In the genomic region with DNA sequence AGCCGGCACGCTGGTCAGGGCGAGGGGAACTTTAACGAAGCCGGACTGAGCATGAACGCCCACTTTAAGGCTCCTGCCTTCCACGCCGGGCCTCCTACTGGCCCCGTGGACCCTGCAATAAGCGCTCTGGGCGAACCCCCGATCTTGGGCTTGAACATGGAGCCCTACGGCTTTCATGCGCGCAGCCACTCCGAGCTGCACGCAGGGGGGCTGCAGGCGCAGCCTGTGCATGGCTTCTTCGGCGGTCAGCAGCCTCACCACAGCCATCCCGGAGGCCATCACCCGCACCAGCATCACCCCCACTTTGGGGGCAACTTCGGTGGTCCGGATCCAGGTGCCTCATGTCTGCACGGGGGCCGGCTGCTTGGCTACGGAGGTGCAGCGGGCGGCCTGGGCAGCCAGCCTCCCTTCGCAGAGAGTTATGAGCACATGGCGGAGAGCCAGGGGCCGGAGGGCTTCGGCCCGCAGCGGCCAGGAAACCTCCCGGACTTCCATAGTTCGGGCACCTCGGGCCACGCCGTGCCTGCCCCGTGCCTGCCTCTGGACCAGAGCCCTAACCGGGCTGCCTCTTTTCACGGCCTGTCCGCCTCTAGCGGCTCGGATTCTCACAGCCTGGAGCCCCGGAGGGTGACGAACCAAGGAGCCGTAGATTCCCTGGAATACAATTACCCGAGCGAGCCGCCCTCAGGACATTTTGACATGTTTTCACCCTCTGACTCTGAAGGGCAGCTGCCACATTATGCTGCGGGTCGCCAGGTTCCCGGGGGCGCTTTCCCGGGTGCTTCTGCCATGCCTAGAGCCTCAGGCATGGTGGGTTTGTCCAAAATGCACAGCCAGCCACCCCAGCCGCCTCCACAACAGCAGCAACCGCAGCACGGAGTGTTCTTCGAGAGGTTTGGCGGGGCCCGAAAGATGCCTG, we compare ENCODE assay signal across 8 mouse cellular contexts. TPM values are rescaled to one million over a fixed set of nuclear protein-coding genes. Genes with fewer than 3 reads are reported as not detected.
DNase-seq lines count a peak whose midpoint lies in the region; ATAC-seq and TF ChIP-seq lines count a peak whose summit lies in the region.

No protein-coding gene starts in this region.

- no peaks in the 10 kb centered on the region for H3K9me3 ChIP-seq in hindbrain, embryonic 14.5 days (ENCODE audit: control insufficient read depth, low read length)
- no peaks in the 10 kb centered on the region for H3K9me3 ChIP-seq in liver, postnatal 0 days (ENCODE audit: low read length)
- no peaks in the 10 kb centered on the region for H3K9me3 ChIP-seq in stomach, postnatal 0 days (ENCODE audit: control insufficient read depth, low read length)

- H3K27me3 ChIP-seq in hindbrain, embryonic 14.5 days (ENCODE audit: control insufficient read depth, insufficient read depth, low read length): no peaks in the 10 kb centered on the region
- peaks cover 69% of the 10 kb centered on the region for H3K27me3 ChIP-seq in liver, postnatal 0 days (ENCODE audit: insufficient read depth, low read length)
- peaks cover 7% of the 10 kb centered on the region; the same call in 1 of the 2 replicates for H3K27me3 ChIP-seq in stomach, postnatal 0 days (ENCODE audit: control insufficient read depth, insufficient read depth, low read length)

- H3K27ac ChIP-seq in embryonic fibroblast, embryonic 13.5 days (ENCODE audit: insufficient read depth, low read length): peak overlapping the region; percentile 38
- H3K27ac ChIP-seq in hindbrain, embryonic 14.5 days: peak overlapping the region; percentile 89
- H3K27ac ChIP-seq in liver, postnatal 0 days (ENCODE audit: low read depth): no peak overlapping the region
- 0 out of 2 replicates have a peak overlapping the region, but pooled peaks have one; percentile 13 for H3K27ac ChIP-seq in stomach, postnatal 0 days (replicated peaks)

- DNase-seq in right cerebral cortex, postnatal 14 days: peak; percentile 43
- DNase-seq in right cerebral cortex, adult 18-20 months: no peak
- no peak for DNase-seq in hindbrain, embryonic 14.5 days (ENCODE audit: low spot score)
- DNase-seq in liver, postnatal 0 days: no peak
- no peak for DNase-seq in stomach, postnatal 0 days (ENCODE audit: low spot score)
- DNase-seq in frontal cortex, postnatal 14 days (ENCODE audit: low spot score in 2 of 2): no peak
- no peak for DNase-seq in spleen, postnatal 4 days (ENCODE audit: low spot score in 2 of 2)

- peak overlapping the region; percentile 59 for H3K4me3 ChIP-seq in embryonic fibroblast, embryonic 13.5 days (ENCODE audit: insufficient read depth, low read length)
- peak overlapping the region; percentile 92 for H3K4me3 ChIP-seq in hindbrain, embryonic 14.5 days (replicated peaks; ENCODE audit: low read length)
- H3K4me3 ChIP-seq in liver, postnatal 0 days (ENCODE audit: low read depth, low read length): peak overlapping the region; percentile 62
- peak overlapping the region; percentile 80 for H3K4me3 ChIP-seq in stomach, postnatal 0 days (ENCODE audit: low read depth, low read length)

- WGBS in hindbrain, embryonic 14.5 days: under 1% methylated on average over 63 of the region's 63 CpGs
- 7% methylated on average over 48 of the region's 63 CpGs for WGBS in liver, postnatal 0 days (ENCODE audit: insufficient replicate concordance)
- WGBS in stomach, postnatal 0 days: 9% methylated on average over 56 of the region's 63 CpGs

- peak overlapping the region; percentile 93 for H3K9ac ChIP-seq in hindbrain, embryonic 14.5 days
- H3K9ac ChIP-seq in liver, postnatal 0 days (replicated peaks): 0 out of 2 replicates have a peak overlapping the region, but pooled peaks have one; percentile 61
- H3K9ac ChIP-seq in stomach, postnatal 0 days (ENCODE audit: low read length): peak overlapping the region; percentile 82

- ATAC-seq in hindbrain, embryonic 14.5 days (ENCODE audit: low FRiP score): no peak
- no peak for ATAC-seq in liver, postnatal 0 days
- ATAC-seq in stomach, postnatal 0 days (ENCODE audit: low FRiP score, low TSS enrichment): no peak

- TF ChIP-seq CTCF in embryonic fibroblast, embryonic 13.5 days (IDR thresholded peaks at IDR 0.05; ENCODE audit: borderline replicate concordance, insufficient read depth, low read length): no peak
- no peak for TF ChIP-seq CTCF in liver, postnatal 0 days (IDR thresholded peaks at IDR 0.05; ENCODE audit: low read depth)
- no peak for TF ChIP-seq CTCF in stomach, postnatal 0 days (IDR thresholded peaks at IDR 0.05; ENCODE audit: low read depth)

- H3K36me3 ChIP-seq in hindbrain, embryonic 14.5 days (replicated peaks; ENCODE audit: control insufficient read depth, insufficient read depth): peaks cover 34% of the 10 kb centered on the region
- no peaks in the 10 kb centered on the region; the same call in 1 of the 2 replicates for H3K36me3 ChIP-seq in liver, postnatal 0 days (replicated peaks; ENCODE audit: insufficient read depth, low read length)
- no peaks in the 10 kb centered on the region for H3K36me3 ChIP-seq in stomach, postnatal 0 days (ENCODE audit: control insufficient read depth, insufficient read depth, low read length)

- H3K4me1 ChIP-seq in embryonic fibroblast, embryonic 13.5 days (ENCODE audit: control insufficient read depth, insufficient read depth, low read length): no peaks in the 10 kb centered on the region
- H3K4me1 ChIP-seq in hindbrain, embryonic 14.5 days (replicated peaks; ENCODE audit: control insufficient read depth, insufficient read depth, low read length): peaks cover 62% of the 10 kb centered on the region
- H3K4me1 ChIP-seq in liver, postnatal 0 days (ENCODE audit: insufficient read depth): peaks cover 9% of the 10 kb centered on the region
- peaks cover 11% of the 10 kb centered on the region for H3K4me1 ChIP-seq in stomach, postnatal 0 days (replicated peaks; ENCODE audit: control insufficient read depth, insufficient read depth)

- peak overlapping the region; percentile 99 for H3K4me2 ChIP-seq in hindbrain, embryonic 14.5 days (replicated peaks)
- peak overlapping the region; percentile 90 for H3K4me2 ChIP-seq in liver, postnatal 0 days (ENCODE audit: low read depth, low read length)
- peak overlapping the region; percentile 94 for H3K4me2 ChIP-seq in stomach, postnatal 0 days (replicated peaks; ENCODE audit: low read depth)

- TF ChIP-seq POLR2A in embryonic fibroblast, embryonic 13.5 days (IDR thresholded peaks at IDR 0.05; ENCODE audit: low read depth, low read length): no peak

- no peak for TF ChIP-seq EP300 in liver, postnatal 0 days (IDR thresholded peaks at IDR 0.05; ENCODE audit: low read depth)
- no peak for TF ChIP-seq EP300 in stomach, postnatal 0 days (optimal IDR thresholded peaks at IDR 0.05)

RNA-seq across cellular contexts. Expression of a gene that starts 1.3 kb away (rescaled TPM):
- polyA plus RNA-seq in embryonic fibroblast, embryonic 13.5 days (2011; ENCODE audit: insufficient read length, low read depth, missing spikeins): 18.9 and 21.7 TPM in 2 replicates
- polyA plus RNA-seq in hindbrain, embryonic 14.5 days (2014; fragmentation: Nextera tagmentation; extraction: Ambion mirVana): 27.8 and 28.6 TPM in 2 replicates
- 1.00 and 1.4 TPM in 2 replicates for polyA plus RNA-seq in liver, postnatal 0 days (2015; fragmentation: Nextera tagmentation; extraction: Ambion mirVana)
- polyA plus RNA-seq in stomach, postnatal 0 days (2015; fragmentation: Nextera tagmentation; extraction: Ambion mirVana): 4.9 and 5.6 TPM in 2 replicates
